Mouse (Mus musculus) megakaryocyte, embryonic 14.5 days (primary cell): Measurements from ENCODE around the gene Fam221b.

Experiments used
- FLI1 ChIP-seq: IDR thresholded peaks from 2 replicates; pipeline ENCODE4 v1.6.1; 2012; ENCODE audit warnings: low read length, inconsistent platforms, mixed read lengths
- GATA1 ChIP-seq: IDR thresholded peaks from 3 replicates; pipeline ENCODE4 v1.6.1; 2012; ENCODE audit warnings: mixed read lengths, low read length, inconsistent platforms, borderline replicate concordance

DNA sequence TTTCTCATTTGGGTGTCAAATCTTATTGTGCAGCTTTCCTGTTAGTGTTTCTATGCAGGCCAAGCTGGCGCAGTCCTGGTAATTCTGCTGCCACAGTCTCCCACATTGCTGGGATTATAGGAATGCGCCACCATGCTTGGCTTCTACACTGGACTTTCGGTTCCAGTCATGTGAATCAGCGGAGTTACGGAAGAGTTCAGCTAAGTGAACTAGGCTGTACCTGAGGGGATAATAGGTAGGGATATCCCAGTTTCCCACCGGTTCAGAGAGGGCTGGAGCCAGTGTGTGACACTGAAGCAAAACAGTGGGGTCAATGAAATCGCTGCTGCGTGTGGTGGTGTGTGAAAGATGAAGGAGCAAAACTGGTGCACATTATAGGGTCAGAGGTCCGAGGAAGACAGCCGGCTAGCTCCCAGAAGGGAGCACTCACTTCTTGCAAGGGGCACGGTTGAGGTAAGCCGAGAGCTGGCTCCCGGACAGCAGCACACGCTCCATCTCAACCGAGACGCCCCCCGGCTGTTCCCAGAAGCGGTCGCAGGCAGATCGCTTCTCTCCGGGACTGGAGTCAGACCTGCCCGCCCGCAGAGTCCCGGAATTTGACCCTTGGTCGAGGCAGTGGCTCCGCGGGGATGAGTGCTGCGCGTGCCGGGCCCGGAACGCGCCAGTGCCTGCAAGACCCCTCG lies 13.1 kb downstream of the Fam221b start:
- no peak for TF ChIP-seq GATA1
- TF ChIP-seq FLI1: no peak
